Mouse (Mus musculus): ENCODE measurements around the gene Smyd5. TPM values are rescaled to one million over a fixed set of nuclear protein-coding genes. Genes with fewer than 3 reads are reported as not detected.
A peak's percentile ranks its signal among the peaks of the same experiment; 100 is the strongest.
"Not testable (repeated sequence)": the region's sequence is repeated elsewhere in the genome, so short reads cannot be mapped to it uniquely, and the experiment has no call there.

The Smyd5 gene
- polyA plus RNA-seq, 3 experiments from 2014 or later: 18.7 to 31.4 (median 28.0) TPM

DNA sequence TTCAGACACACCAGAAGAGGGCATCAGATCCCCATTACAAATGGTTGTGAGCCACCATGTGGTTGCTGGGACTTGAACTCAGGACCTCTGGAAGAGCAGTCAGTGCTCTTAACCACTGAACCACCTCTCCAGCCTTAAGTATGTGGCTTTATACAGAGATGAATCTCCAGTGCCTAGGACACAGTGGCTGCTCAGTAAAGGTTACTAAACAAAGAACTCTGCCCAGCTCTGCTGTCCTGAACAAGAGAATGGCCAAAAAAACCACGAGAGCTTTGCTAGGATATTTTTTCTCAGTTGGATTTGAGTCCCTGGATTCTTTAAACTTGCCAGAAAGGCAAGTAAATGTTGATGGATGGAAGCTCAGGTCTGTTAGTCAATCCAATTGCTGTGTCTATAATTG lies 18.4 kb downstream of the Smyd5 start:
- ATAC-seq: not testable (repeated sequence)

DNA sequence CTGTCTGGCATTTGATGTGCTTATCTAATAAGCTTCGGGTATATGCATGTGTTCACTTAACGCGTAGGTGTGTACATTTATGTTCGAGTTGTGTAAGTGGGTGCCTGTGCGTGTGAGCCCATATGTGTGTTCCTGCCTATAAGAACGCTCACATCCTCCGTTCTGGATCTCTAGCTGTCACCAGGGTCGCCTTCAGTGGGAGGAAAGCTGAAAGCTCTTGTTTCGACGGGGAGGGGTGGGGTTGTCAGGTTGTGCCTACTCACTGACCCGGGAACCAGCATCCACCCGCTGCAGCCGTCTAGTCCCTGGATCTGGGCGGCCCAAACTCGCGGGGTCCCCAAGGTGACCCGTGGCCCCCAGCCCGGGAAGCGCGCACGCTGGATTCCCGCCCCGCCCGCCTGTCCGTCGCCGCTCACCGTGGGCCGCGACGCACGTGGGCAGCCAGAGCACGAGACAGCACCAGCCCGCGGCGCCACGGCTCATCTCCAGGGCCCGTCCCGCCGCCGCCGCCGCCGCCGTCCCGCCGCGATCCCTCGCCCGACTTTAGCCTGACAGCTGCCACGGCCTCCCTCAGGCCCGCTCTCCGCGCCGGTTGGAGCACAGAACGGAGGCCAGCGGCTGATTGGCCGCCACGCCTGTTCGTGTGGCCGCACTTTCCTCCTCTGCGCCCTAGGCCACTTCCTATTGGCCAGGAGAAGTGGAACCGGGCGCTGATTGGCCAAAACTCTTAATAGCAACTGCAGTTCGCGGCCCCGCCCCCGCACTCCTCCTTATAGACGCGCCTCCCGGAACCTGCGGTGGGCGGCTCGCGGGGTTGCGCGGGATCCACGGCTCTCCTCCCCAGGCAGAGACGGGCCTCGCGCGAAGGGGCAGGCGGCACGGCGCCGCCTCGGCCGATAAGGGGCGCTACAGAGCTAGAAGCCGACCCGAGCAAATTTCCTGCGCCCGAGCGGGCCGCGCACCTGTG lies 19.2 kb downstream of the Smyd5 start, which contains the start of gene Cct7:
Cct7 (plus strand) TSS at position 818 of the 967 bp plus-strand sequence.
- ATAC-seq: peak; percentile 84

- peak; percentile 60 for ATAC-seq
Observed at GRCm38 (mm10) chr6:85451664-85452410, 20.0 kb downstream of the Smyd5 start, which contains the start of gene Pradc1. TSS of gene Pradc1 (minus strand) at chr6:85451970.

GRCm38 (mm10) chr6:85452411-85452665 lies 20.5 kb downstream of the Smyd5 start:
- no peak for ATAC-seq

DNA sequence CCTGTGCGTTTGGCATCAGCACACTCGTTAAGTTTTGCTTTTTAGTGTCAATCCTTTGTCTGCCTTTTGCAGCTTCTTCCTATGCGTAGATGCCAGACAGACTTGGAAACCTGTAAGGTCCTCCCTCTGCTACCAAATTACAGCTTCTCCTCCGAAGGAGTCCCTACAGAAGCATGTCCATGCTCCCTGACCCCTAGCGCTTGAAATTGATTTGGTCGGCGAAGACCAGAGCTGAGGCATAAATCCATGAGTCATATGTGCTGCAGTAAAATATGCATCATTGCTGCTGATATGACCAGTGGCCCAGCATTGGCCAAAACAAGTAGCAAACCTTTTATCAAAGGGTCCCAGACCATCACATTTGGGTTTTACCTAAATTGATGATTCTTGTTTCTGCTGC lies 21.0 kb downstream of the Smyd5 start:
- no peak for ATAC-seq

DNA sequence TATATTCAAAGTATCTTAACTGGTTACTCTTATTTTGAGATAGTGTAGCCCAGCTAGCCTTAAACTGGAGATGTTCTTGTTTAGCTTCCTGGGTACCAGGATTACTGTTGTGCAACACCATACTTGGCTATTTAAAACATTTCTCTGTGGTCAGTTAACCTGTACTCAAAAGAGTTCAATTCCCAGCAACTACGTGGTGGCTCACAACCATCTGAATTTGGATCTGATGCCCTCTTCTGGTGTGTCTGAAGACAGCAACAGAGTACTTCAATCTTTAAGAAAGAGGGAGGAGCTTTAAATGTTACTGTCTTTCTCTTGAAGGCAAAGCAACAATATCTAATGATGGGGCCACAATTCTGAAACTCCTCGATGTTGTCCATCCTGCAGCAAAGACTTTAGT lies 27.8 kb downstream of the Smyd5 start:
- no peak for ATAC-seq

GRCm38 (mm10) chr6:85465381-85465780 lies 33.6 kb downstream of the Smyd5 start:
- ATAC-seq: no peak

DNA sequence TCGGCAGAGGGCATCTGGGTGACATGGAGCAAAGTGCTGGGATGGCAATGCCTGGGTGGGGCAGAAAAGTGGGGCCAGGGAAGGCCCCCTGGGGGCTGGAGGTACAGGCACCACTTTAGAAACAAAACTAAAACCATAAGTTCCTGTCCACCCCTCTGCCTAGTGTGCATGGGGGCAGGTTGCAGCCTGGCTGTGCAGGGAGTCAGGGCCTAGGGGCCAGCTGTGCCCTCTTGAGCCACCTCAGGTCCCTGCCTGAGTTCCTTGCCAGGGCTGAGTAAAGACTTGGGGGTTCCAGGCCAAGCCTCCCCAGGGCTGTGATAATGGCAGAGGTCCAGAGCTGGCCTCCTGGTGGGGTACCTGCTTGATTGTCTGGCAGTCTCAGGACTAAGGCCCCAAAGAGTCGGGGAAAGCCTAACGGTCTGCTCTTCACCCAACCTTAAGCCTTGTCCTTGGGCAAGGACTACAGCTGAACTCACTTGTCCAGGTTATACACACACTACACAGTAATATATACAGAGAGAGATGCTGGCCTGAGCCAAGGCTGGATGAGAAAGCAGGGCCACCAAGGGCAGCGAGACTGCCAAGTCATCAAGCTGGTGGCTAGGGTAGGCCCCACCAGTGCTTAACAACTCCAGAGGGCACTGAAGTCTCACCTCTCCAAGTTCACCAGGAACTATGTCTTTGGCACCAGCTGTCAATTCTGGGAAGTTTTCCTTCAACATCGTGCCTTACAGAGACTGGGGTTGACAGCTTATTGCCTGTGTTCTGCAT lies 38.1 kb downstream of the Smyd5 start:
- no peak for ATAC-seq

DNA sequence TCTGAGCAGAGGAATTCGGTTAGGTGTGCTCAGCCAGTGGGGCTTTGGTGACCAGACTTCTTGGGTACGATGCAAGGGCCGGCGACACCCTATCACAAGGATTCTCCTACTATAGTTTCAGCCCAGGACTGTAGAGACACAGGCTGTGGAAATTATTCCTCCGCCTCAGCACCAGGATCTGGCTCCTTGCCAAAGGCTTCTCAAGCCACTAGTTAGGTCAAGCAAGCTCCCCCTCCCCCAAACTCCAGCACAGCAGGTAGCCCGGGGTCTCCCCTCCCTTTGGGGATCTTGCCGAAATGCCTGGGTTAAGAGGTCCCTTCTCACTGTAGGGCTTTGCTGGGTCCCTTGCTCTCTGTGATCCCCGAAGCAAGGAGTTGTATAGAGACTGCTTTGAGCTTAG lies 40.2 kb downstream of the Smyd5 start:
- no peak for ATAC-seq

DNA sequence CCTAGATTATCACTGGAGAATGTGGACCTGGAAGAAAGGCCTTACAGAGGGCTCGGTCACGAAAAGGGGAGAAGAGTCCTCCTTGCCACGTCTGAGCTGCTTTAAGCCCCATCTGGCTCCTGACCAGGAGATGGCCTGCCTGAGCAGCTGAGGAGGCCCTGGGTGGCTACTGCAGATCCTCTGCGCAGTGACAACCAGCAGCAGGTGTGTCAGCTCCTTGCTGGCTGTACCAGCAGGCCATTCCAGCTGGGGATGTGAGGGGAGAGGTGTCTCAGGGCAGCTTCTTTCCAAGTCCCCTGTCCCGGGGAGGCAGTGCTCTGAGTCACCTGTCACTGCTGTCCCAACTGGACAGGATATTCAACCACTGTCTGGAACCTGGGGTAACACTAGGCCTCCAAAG lies 40.8 kb downstream of the Smyd5 start:
- ATAC-seq: no peak

DNA sequence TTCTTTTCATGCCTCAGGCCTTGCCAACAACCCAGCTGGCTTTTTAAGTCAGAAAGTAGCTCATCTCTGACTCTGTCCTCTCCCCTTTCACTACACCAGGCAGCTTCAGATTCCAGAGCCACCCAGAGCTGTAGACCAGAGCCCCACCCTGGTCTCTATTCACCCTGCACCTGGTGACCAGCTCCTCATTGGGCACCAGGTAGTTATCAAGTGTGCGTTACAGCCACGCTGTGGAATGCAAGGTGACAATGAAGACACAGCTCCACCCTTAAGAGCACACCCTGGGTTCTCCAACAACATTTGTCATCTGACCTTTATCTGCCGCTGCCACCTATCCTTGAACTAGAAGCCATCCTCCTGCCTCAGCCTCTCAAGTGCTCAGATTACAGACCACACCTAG lies 43.8 kb downstream of the Smyd5 start:
- ATAC-seq: no peak

GRCm38 (mm10) chr6:85477366-85477917 lies 45.7 kb downstream of the Smyd5 start:
- no peak for ATAC-seq

DNA sequence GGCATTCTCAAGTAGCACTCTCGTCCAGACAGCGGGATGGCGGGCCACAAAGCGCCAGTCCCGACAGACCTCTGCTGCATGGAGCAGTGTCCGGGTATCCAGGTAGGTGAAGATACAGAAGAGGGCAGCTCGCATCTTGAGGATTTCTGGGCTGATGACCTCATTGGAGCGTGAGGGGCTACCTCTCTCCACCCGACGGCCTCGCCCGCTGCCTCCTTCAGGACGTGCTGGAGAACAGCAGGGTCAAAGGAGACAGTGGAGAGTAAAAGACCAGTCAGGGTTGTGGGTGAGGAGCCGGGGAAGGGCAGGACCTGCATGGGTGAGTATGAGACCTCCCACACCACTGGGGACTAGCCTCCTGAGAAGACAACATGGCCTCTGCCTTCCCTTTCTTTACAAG lies 46.6 kb downstream of the Smyd5 start:
- no peak for ATAC-seq

- ATAC-seq: no peak
Observed at GRCm38 (mm10) chr6:85479979-85480378, 48.2 kb downstream of the Smyd5 start.

DNA sequence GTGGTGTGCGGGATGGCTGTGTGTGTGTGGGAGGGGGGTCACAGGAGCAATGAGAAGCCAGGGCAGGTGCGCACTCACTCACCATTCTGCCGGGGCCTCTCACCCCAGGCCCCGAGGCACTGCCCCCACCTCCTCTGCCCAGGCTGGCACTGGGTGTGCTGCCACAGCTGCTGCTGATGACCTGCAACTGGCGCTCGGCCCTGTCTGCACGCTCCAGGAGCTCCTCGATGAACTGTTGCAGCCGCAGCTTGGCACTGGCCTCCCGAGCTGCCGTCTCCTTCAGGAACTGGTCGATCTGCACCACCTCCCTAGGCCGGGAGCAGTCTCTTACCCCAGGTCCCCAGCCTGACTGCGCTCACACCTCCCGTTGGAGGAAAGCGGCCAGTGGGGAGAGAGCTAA lies 48.9 kb downstream of the Smyd5 start:
- no peak for ATAC-seq

DNA sequence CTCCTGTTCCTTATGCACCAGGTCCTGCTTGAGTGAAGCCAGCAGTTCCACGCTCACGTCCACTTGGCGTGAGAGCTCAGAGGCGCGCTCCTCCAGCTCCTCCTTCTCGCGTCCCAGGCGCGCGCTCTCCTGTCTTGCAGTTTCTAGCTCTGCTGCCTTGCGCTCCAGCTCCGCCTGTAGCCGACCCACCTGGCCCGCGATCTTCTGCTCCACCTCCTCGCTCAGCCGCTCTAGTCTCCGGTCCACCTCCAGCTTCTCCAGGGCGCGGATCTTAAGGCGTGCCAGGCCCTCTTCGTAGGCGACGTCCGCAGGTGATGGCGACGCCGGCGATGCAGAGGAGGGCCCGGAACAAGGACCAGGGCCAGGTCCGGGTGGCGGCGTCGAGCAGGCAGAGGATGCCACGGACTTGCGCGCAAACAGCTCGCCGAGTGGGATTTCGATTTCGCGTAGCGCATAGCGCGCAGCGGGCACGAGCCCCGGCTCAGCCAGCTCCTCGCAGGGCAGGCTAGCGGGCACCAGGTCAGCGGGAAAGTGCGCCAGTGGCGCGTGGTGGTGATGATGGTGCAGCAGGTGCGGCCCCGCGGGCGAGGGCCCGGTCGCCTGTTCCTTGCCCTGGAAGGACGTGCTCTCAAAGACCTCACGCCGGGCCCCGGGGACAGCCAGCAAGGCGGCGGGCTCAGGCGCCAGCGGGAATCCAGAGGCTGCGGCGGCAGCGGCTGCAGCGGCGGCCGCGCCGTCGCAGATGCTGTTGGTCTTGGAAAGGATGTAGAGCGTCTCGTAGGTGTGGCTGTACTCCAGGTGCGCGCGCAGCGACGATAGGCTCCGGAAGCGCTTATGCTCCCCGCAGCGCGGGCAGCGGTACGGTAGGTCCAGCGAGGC lies 52.3 kb downstream of the Smyd5 start:
- ATAC-seq: peak; percentile 61

DNA sequence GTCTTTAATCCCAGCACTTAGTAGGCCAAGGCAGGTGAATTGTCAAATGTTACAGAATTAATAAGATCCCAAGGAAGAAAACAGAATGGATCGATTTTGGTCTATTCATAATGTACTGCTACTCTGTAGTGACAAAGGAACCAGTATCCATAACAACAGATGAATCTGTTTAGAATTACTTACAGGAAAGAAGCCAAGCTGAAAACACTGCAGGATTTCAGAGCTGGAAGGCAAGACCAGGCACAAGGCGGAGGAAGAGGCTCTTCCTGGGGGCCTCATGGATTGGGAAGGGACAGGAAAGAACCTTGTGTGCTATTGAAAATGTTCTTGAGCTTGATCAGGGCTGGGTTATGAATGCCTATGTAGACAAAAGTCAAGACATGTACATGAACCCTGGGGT lies 53.9 kb downstream of the Smyd5 start:
- no peak for ATAC-seq

- ATAC-seq: no peak
Observed at GRCm38 (mm10) chr6:85488510-85488909, 56.7 kb downstream of the Smyd5 start.

DNA sequence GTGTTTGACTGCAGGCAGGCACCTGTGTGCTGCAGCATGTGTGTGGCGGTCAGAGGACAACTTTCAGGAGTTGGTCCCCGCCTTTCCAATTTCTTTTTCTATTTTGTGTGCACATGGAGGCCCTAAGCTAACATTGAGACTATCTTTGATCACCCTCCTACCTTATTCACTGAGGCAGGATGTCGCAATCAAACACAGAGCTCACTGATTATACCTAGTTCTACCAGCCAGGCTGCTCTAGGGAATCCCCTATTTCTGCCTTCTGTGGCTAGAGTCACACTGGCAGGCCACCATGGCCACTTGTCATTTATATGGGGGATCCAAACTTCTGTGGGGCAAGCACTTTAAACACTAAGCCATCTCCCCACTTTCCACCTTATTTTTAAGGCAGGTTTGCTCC lies 57.9 kb downstream of the Smyd5 start:
- no peak for ATAC-seq

DNA sequence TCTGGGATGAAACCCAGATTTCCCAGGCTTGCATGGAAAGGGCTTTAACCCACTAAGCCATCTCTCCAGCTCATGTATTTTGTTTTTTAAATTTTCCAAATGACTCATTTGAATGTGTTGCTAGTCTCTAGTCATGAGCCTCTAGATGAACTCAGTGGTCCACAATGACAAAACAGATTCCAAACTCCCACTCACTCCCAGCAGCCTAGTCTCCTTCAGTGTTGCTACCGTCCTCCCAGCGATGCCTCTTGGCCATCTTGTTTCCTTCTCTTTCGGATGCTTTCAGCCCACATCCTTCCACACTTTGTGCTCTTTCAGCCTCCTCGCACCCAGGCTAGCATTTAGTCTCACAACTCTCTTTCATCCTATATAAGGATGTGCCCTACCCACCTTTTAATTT lies 58.5 kb downstream of the Smyd5 start:
- ATAC-seq: no peak

DNA sequence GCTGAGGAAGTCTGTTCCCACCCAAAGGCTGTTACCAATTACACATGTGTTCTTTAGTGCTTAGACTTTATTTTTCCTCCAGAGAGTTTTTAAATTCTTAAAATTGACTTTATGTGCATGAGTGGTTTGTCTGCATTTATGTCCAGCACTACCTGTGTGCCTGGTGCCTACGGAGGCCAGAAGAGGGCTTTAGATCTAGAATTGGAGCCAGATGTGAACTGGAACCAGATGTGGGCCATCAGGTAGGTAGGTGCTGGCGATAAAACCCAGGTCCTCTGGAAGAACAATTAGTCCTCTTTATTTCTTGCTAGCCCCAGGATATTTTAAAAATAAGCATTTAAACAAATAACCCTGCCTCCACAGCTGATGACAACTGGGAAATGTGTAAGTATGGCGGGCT lies 59.8 kb downstream of the Smyd5 start:
- ATAC-seq: no peak
